Mouse (Mus musculus): Measurements from ENCODE around the gene Fhl2. TPM values are rescaled to one million over a fixed set of nuclear protein-coding genes. Genes with fewer than 3 reads are reported as not detected.
"Not testable (repeated sequence)": the region's sequence is repeated elsewhere in the genome, so short reads cannot be mapped to it uniquely, and the experiment has no call there.

Gene Fhl2
- polyA plus RNA-seq, 1 experiment from 2014 or later = 145 TPM

DNA sequence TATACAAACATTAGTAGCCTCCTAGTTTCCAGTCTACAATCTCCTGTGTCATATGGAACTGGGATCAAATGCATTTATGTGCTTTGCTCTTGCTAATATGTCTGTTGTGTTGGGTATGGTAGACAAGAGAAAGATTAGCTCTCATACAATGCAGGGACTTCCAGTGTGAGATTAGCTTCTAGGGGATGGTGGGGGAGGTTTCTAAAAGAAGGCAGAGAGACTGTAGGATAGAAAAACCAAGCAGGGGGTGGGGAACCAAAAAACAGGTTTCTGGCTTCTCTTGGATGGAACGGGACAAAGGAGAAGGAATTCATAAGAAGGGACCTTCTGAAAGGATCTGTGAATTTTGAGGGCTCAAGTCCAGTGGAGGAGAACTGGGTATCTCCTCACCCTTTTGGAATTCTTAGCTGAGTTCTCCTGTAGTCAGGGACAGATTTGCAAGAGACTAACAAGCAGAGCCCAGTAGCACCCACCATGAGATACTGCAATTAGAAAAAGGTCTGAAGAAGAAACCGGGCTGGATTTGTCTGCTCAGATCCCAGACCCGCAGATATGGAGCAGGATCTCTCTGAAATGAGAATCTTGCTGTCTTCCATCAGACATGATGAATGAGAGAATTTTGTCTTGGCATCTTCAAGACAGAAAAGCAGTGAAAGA lies 2.6 kb upstream of the Fhl2 start:
- Histone ChIP-seq H3K4me2 (ENCODE audit: low read length) (no peak overlapping the region), H3K4me3 (replicated peaks; ENCODE audit: low read depth, low read length) (no peak overlapping the region), H3K36me3 (ENCODE audit: insufficient read depth, low read length) (no peaks in the 10 kb centered on the region), H3K27ac (no peak overlapping the region), H3K9me3 (replicated peaks; ENCODE audit: low read length) (no peaks in the 10 kb centered on the region), H3K27me3 (ENCODE audit: insufficient read depth, low read length) (no peaks in the 10 kb centered on the region), H3K4me1 (replicated peaks; ENCODE audit: insufficient read depth, low read length) (peaks cover 8% of the 10 kb centered on the region; the same call in 1 of the 2 replicates), H3K9ac (ENCODE audit: low read depth, low read length) (no peak overlapping the region)
- 88% methylated on average over 3 of the region's 3 CpGs for WGBS
- ATAC-seq (replicated peaks; ENCODE audit: low FRiP score, low read depth) = no peak
- no peak for DNase-seq (ENCODE audit: low spot score)
- no peak for TF ChIP-seq CTCF (IDR thresholded peaks at IDR 0.05; ENCODE audit: low read depth)

GRCm38 (mm10) chr1:43196059-43196458 lies 725 bp downstream of the Fhl2 start:
- peak overlapping the region; percentile 14; the same call in 1 of the 2 replicates for H3K4me2 ChIP-seq (ENCODE audit: low read length)
- DNase-seq (ENCODE audit: low spot score) (peak; percentile 57), ATAC-seq (replicated peaks; ENCODE audit: low FRiP score, low read depth) (0 out of 2 replicates have a peak, but pooled peaks have one; percentile 43)
- TF ChIP-seq CTCF (IDR thresholded peaks at IDR 0.05; ENCODE audit: low read depth) = no peak
- WGBS = 19% methylated on average over 1 of the region's 1 CpGs
- no peaks in the 10 kb centered on the region for H3K36me3 ChIP-seq (ENCODE audit: insufficient read depth, low read length)
- no peak overlapping the region for H3K4me3 ChIP-seq (replicated peaks; ENCODE audit: low read depth, low read length)
- no peaks in the 10 kb centered on the region for H3K27me3 ChIP-seq (ENCODE audit: insufficient read depth, low read length)
- peak overlapping the region; percentile 72 for H3K27ac ChIP-seq
- H3K9me3 ChIP-seq (replicated peaks; ENCODE audit: low read length) = no peaks in the 10 kb centered on the region
- H3K4me1 ChIP-seq (replicated peaks; ENCODE audit: insufficient read depth, low read length) = peaks cover 8% of the 10 kb centered on the region; the same call in 1 of the 2 replicates
- H3K9ac ChIP-seq (ENCODE audit: low read depth, low read length) = no peak overlapping the region

GRCm38 (mm10) chr1:43193423-43193822 lies 3.4 kb downstream of the Fhl2 start:
- WGBS = 89% methylated on average over 6 of the region's 6 CpGs
- DNase-seq (ENCODE audit: low spot score) (no peak), ATAC-seq (replicated peaks; ENCODE audit: low FRiP score, low read depth) (no peak)
- no peak for TF ChIP-seq CTCF (IDR thresholded peaks at IDR 0.05; ENCODE audit: low read depth)
- peaks cover 8% of the 10 kb centered on the region; the same call in 1 of the 2 replicates for H3K4me1 ChIP-seq (replicated peaks; ENCODE audit: insufficient read depth, low read length)
- H3K9me3 ChIP-seq (replicated peaks; ENCODE audit: low read length) = no peaks in the 10 kb centered on the region
- no peak overlapping the region for H3K27ac ChIP-seq
- no peaks in the 10 kb centered on the region for H3K27me3 ChIP-seq (ENCODE audit: insufficient read depth, low read length)
- no peak overlapping the region for H3K9ac ChIP-seq (ENCODE audit: low read depth, low read length)
- H3K36me3 ChIP-seq (ENCODE audit: insufficient read depth, low read length) = no peaks in the 10 kb centered on the region
- no peak overlapping the region for H3K4me2 ChIP-seq (ENCODE audit: low read length)
- H3K4me3 ChIP-seq (replicated peaks; ENCODE audit: low read depth, low read length) = no peak overlapping the region

- WGBS = 40% methylated on average over 10 of the region's 10 CpGs
- Histone ChIP-seq H3K4me2 (ENCODE audit: low read length) (no peak overlapping the region), H3K27ac (peak overlapping the region; percentile 50; the same call in 1 of the 2 replicates), H3K9ac (ENCODE audit: low read depth, low read length) (no peak overlapping the region), H3K4me3 (replicated peaks; ENCODE audit: low read depth, low read length) (no peak overlapping the region), H3K4me1 (replicated peaks; ENCODE audit: insufficient read depth, low read length) (peaks cover 8% of the 10 kb centered on the region; the same call in 1 of the 2 replicates), H3K36me3 (ENCODE audit: insufficient read depth, low read length) (no peaks in the 10 kb centered on the region), H3K9me3 (replicated peaks; ENCODE audit: low read length) (no peaks in the 10 kb centered on the region), H3K27me3 (ENCODE audit: insufficient read depth, low read length) (no peaks in the 10 kb centered on the region)
- DNase-seq (ENCODE audit: low spot score) = peak; percentile 87
- no peak for ATAC-seq (replicated peaks; ENCODE audit: low FRiP score, low read depth)
- no peak for TF ChIP-seq CTCF (IDR thresholded peaks at IDR 0.05; ENCODE audit: low read depth)
These were observed 4.3 kb downstream of the Fhl2 start for GRCm38 (mm10) chr1:43192471-43192870.

DNA sequence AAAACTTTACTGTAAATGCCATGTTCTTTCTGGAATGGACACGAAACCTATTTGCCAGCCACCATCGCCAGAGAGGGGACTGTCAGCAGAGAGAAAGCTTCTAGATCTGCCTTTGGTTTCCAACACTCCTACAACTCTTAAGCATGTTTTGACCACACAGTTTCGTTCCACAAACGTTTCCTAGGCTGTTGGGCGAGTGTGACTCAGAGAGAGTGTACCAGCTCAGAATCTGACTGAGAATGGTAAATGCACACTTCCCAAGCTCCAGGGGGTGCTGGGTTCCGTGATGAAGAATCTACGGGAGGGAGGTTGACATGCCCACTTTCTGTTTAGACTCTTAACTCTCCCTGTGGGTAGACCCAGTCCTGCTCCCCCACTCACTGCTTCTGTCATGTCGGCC lies 5.7 kb downstream of the Fhl2 start:
- Histone ChIP-seq H3K9ac (ENCODE audit: low read depth, low read length) (no peak overlapping the region), H3K27ac (no peak overlapping the region), H3K27me3 (ENCODE audit: insufficient read depth, low read length) (no peaks in the 10 kb centered on the region), H3K4me2 (ENCODE audit: low read length) (no peak overlapping the region), H3K36me3 (ENCODE audit: insufficient read depth, low read length) (no peaks in the 10 kb centered on the region), H3K9me3 (replicated peaks; ENCODE audit: low read length) (no peaks in the 10 kb centered on the region), H3K4me3 (replicated peaks; ENCODE audit: low read depth, low read length) (no peak overlapping the region), H3K4me1 (replicated peaks; ENCODE audit: insufficient read depth, low read length) (0 out of 2 replicates have a peak, but pooled peaks cover under 1% of the 10 kb centered on the region)
- DNase-seq (ENCODE audit: low spot score) (no peak), ATAC-seq (replicated peaks; ENCODE audit: low FRiP score, low read depth) (no peak)
- 81% methylated on average over 8 of the region's 8 CpGs for WGBS
- TF ChIP-seq CTCF (IDR thresholded peaks at IDR 0.05; ENCODE audit: low read depth) = no peak

DNA sequence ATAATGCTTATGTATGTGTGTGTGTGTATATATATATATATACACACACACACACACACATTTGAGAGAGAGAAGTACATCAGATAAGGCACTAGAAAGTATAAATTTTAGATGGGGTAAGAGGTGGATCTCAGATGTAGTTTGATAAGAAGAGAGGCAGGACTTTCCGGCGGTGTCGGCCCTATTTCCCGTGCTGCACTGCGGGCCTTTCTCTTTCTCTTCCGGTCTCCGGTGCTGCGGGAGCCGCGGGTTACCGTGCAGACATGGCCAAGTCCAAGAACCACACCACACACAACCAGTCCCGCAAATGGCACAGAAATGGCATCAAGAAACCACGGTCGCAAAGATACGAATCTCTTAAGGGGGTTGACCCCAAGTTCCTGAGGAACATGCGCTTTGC lies 7.9 kb downstream of the Fhl2 start:
- not testable (repeated sequence) for H3K36me3 ChIP-seq (ENCODE audit: insufficient read depth, low read length); H3K27ac ChIP-seq; H3K4me1 ChIP-seq (replicated peaks; ENCODE audit: insufficient read depth, low read length); H3K9ac ChIP-seq (ENCODE audit: low read depth, low read length); H3K27me3 ChIP-seq (ENCODE audit: insufficient read depth, low read length); H3K9me3 ChIP-seq (replicated peaks; ENCODE audit: low read length); ATAC-seq (replicated peaks; ENCODE audit: low FRiP score, low read depth); H3K4me3 ChIP-seq (replicated peaks; ENCODE audit: low read depth, low read length); H3K4me2 ChIP-seq (ENCODE audit: low read length); DNase-seq (ENCODE audit: low spot score)
- 92% methylated on average over 11 of the region's 16 CpGs for WGBS
